Mouse (Mus musculus) spleen, postnatal 36 days (tissue): Measurements from ENCODE around the gene Bahcc1.

ENCODE experiments used
- DNase-seq, 2 experiments: peaks; one replicate each; pipeline ENCODE4 v3.0.0; 2022; ENCODE audit warnings: low spot score in 2 of 2, mixed read lengths in 1 of 2

Bahcc1 gene

GRCm38 (mm10) chr11:120241981-120242725 lies 9.4 kb downstream of the Bahcc1 start:
- no peak for DNase-seq

GRCm38 (mm10) chr11:120242726-120243530 lies 10.2 kb downstream of the Bahcc1 start:
- no peak for DNase-seq

- DNase-seq, result no peak
Measured at GRCm38 (mm10) chr11:120243531-120243820, 10.7 kb downstream of the Bahcc1 start.

GRCm38 (mm10) chr11:120248160-120248793 lies 15.5 kb downstream of the Bahcc1 start:
- no peak for DNase-seq

GRCm38 (mm10) chr11:120248899-120249298 lies 16.2 kb downstream of the Bahcc1 start:
- no peak for DNase-seq

GRCm38 (mm10) chr11:120250991-120251949 lies 18.5 kb downstream of the Bahcc1 start:
- DNase-seq, result no peak

- no peak for DNase-seq
Measured at GRCm38 (mm10) chr11:120251950-120252308, 19.2 kb downstream of the Bahcc1 start.

GRCm38 (mm10) chr11:120252398-120252797 lies 19.7 kb downstream of the Bahcc1 start:
- no peak for DNase-seq

- DNase-seq, result no peak
Measured at GRCm38 (mm10) chr11:120252843-120253645, 20.3 kb downstream of the Bahcc1 start.

- no peak for DNase-seq
Measured at GRCm38 (mm10) chr11:120253646-120254315, 21.0 kb downstream of the Bahcc1 start.

GRCm38 (mm10) chr11:120254420-120254819 lies 21.7 kb downstream of the Bahcc1 start:
- DNase-seq, result no peak

GRCm38 (mm10) chr11:120255038-120255437 lies 22.3 kb downstream of the Bahcc1 start:
- no peak for DNase-seq

- DNase-seq, result no peak
Measured at GRCm38 (mm10) chr11:120255499-120255898, 22.8 kb downstream of the Bahcc1 start.

GRCm38 (mm10) chr11:120256108-120256507 lies 23.4 kb downstream of the Bahcc1 start:
- no peak for DNase-seq

- DNase-seq, result no peak
Measured at GRCm38 (mm10) chr11:120256543-120256942, 23.8 kb downstream of the Bahcc1 start.

- DNase-seq, result no peak
Measured at GRCm38 (mm10) chr11:120256981-120257820, 24.5 kb downstream of the Bahcc1 start.

GRCm38 (mm10) chr11:120257911-120258310 lies 25.2 kb downstream of the Bahcc1 start:
- DNase-seq, result no peak

- no peak for DNase-seq
Measured at GRCm38 (mm10) chr11:120258896-120259689, 26.3 kb downstream of the Bahcc1 start.
